Mouse (Mus musculus) MEL (cell line): ENCODE data around the gene Cecr2.

Experiments
- CHD1 ChIP-seq: IDR thresholded peaks from 2 replicates; pipeline ENCODE4 v1.6.1; 2012; ENCODE audit warnings: low read depth, mild to moderate bottlenecking, inconsistent platforms, low read length, improper control_type of control experiment
- CHD2 ChIP-seq: IDR thresholded peaks from 2 replicates; pipeline ENCODE4 v1.6.1; 2011; ENCODE audit warnings: low read length, improper control_type of control experiment
- CTCF ChIP-seq, 3 experiments: IDR thresholded peaks in 2 of 3; conservative IDR thresholded peaks in 1 of 3; 2 replicates each; pipeline ENCODE4 v1.5.1; 2011 to 2012; ENCODE audit warnings: low read length in 3 of 3, low read depth in 2 of 3, mild to moderate bottlenecking in 2 of 3, improper control_type of control experiment in 1 of 3, inconsistent platforms in 1 of 3, mixed read lengths in 1 of 3, moderate library complexity in 1 of 3; ENCODE audit not compliant: control insufficient read depth in 1 of 3, insufficient read depth in 1 of 3, poor library complexity in 1 of 3, severe bottlenecking in 1 of 3
- ELF1 ChIP-seq: IDR thresholded peaks from 2 replicates; pipeline ENCODE4 v1.6.1; 2014; ENCODE audit warnings: low read depth, mild to moderate bottlenecking, inconsistent platforms, low read length, improper control_type of control experiment, moderate library complexity
- EP300 ChIP-seq, 2 experiments: IDR thresholded peaks; 2 replicates each; pipeline ENCODE4 v1.6.1; 2011; ENCODE audit warnings: improper control_type of control experiment in 2 of 2, low read length in 2 of 2, low read depth in 1 of 2, mild to moderate bottlenecking in 1 of 2
- GATA1 ChIP-seq: IDR thresholded peaks from 2 replicates; pipeline ENCODE4 v1.6.1; 2011; ENCODE audit warnings: low read depth, low read length, improper control_type of control experiment
- JUND ChIP-seq: IDR thresholded peaks from 2 replicates; pipeline ENCODE4 v1.6.1; 2011; ENCODE audit warnings: low read depth, mild to moderate bottlenecking, improper control_type of control experiment, low read length
- MAX ChIP-seq: IDR thresholded peaks from 2 replicates; pipeline ENCODE4 v1.6.1; 2011; ENCODE audit warnings: low read length, improper control_type of control experiment
- POLR2A ChIP-seq, 2 experiments: IDR thresholded peaks; 2 replicates each; pipeline ENCODE4 v1.6.1; 2011 to 2012; ENCODE audit warnings: low read length in 2 of 2, mild to moderate bottlenecking in 2 of 2, control low read depth in 1 of 2, improper control_type of control experiment in 1 of 2, low read depth in 1 of 2, moderate library complexity in 1 of 2; ENCODE audit not compliant: control insufficient read depth in 1 of 2, insufficient read depth in 1 of 2, poor library complexity in 1 of 2
- RAD21 ChIP-seq: IDR thresholded peaks from 2 replicates; pipeline ENCODE4 v1.6.1; 2011; ENCODE audit warnings: mild to moderate bottlenecking, low read depth, low read length, improper control_type of control experiment

DNA sequence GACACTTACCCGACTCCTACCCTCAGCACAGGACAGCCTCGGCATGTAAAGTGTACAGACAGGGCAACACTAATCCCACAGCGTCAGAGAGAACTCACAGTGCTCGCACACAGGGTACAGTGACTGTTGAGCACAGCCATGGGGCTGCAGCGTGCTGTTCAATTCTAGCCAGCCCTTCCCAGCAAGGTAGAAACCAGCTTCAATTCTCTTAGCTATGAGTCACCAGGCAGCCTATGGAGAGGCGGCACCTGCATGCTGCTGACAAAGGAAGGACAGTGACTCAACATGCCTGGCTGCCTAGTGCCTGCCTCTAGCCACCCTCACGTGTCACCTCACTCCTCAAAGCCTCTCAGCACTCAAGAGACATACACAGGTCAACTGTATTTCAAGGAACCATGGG lies 131.8 kb downstream of the Cecr2 start:
- TF ChIP-seq CTCF (IDR thresholded peaks at IDR 0.05 in 2 of 3, conservative IDR thresholded peaks at IDR 0.05 in 1 of 3; ENCODE audit: control insufficient read depth in 1 of 3, insufficient read depth in 1 of 3, low read depth in 2 of 3, low read length in 3 of 3, poor library complexity in 1 of 3, severe bottlenecking in 1 of 3) (no peak), POLR2A (IDR thresholded peaks at IDR 0.05; ENCODE audit: control insufficient read depth in 1 of 2, insufficient read depth in 1 of 2, low read depth in 1 of 2, low read length in 2 of 2, poor library complexity in 1 of 2) (no peak), ELF1 (no peak), GATA1 (no peak), RAD21 (no peak), JUND (no peak), EP300 (IDR thresholded peaks at IDR 0.05; ENCODE audit: low read depth in 1 of 2, low read length in 2 of 2) (no peak), MAX (no peak), CHD1 (no peak), CHD2 (no peak)
